Mouse (Mus musculus) heart, postnatal 10 days (tissue): ENCODE results near the gene Phf20. TPM values are rescaled to one million over a fixed set of nuclear protein-coding genes. Genes with fewer than 3 reads are reported as not detected.
A peak's percentile ranks its signal among the peaks of the same experiment; 100 is the strongest.

Source experiments
- DNase-seq, 2 experiments: peaks; one replicate each; pipeline ENCODE4 v3.0.0; 2021
- intact Hi-C: fragments of 180-260 bp; cut with DNase I; formaldehyde crosslinking; loops from one replicate; pipeline ENCODE4 v1.15.1; 2025
- microRNA-seq, 2 experiments: library from miRNA; unstranded; fragments of <30 nt; microRNA quantifications; one replicate each; pipeline ENCODE4 v1.2.0; 2022
- total RNA-seq, 2 experiments: library from RNA; stranded (reverse); gene quantifications; 2 replicates each; pipeline ENCODE4 v1.2.3; 2021

Gene Phf20
- total RNA-seq, 2 experiments from 2014 or later: 20.6 to 27.5 TPM

DNA sequence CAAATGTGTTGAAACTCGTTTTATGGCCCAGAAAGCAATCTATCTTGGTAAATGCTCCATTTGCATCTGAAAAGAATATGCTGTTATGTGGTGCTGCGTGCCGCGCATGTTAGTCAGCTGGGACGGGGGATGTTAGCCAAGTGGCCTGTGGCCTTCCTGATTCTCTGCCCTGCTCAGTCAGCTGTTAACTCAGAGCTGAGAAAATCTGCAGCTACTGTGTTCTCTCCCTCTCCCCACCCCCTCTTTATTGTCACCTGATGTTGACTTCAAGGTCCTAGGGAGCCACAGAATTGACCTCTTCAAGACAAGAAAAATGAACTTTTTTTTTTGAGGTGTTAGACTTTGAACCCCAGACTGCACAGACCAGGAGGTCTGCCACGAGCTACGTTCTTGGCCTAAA lies 159.8 kb downstream of the Phf20 start:
- DNase-seq: peak; percentile 34 to 43
- intact Hi-C loops: no loop called here

Small RNA genes lying within 50 kb of the gene (microRNA-seq; reads per million reads assigned to microRNA genes)
- 0 reads per million in 2 experiments for gene Gm22759

Other genes with a start within 250 kb of the Phf20 start
- gene Cep250, start 240.0 kb upstream of the Phf20 start, total RNA-seq: 10 to 100 TPM in 1 of 2 experiments, 1 to 10 TPM in 1; 8.8 to 11.1 TPM
- gene 6430550D23Rik, start 188.5 kb upstream of the Phf20 start, total RNA-seq: under 1 TPM; 0.27 to 0.74 TPM
- gene Ergic3, start 188.4 kb upstream of the Phf20 start, total RNA-seq: 10 to 100 TPM; 80.4 to 94.0 TPM
- not detected for gene Fer1l4, start 143.5 kb upstream of the Phf20 start, total RNA-seq
- gene Spag4, start 131.3 kb upstream of the Phf20 start, total RNA-seq: 1 to 10 TPM in 1 of 2 experiments, under 1 TPM in 1; 0.72 to 1.1 TPM
- 10 to 100 TPM; 23.0 to 23.3 TPM for gene Cpne1, start 84.5 kb upstream of the Phf20 start, total RNA-seq
- 10 to 100 TPM; 31.5 to 33.5 TPM for gene Rbm12, start 84.5 kb upstream of the Phf20 start, total RNA-seq
- gene Gm28036, start 69.4 kb upstream of the Phf20 start, total RNA-seq: 10 to 100 TPM; 19.7 to 19.8 TPM
- 100 to 1,000 TPM; 316 to 323 TPM for gene Romo1, start 52.4 kb upstream of the Phf20 start, total RNA-seq
- gene Nfs1, start 52.3 kb upstream of the Phf20 start, total RNA-seq: 10 to 100 TPM; 59.7 to 60.7 TPM
- gene Rbm39, start 16.2 kb upstream of the Phf20 start, total RNA-seq: 100 to 1,000 TPM; 209 to 230 TPM
- gene Cnbd2, start 115.8 kb downstream of the Phf20 start, total RNA-seq: 1 to 10 TPM in 1 of 2 experiments, under 1 TPM in 1; 0.81 to 1.1 TPM
- 10 to 100 TPM; 85.3 to 96.6 TPM for gene Scand1, start 116.2 kb downstream of the Phf20 start, total RNA-seq
- 10 to 100 TPM; 15.9 to 19.9 TPM for gene Epb41l1, start 224.4 kb downstream of the Phf20 start, total RNA-seq